Mouse (Mus musculus) heart, postnatal 0 days (tissue): ENCODE results near the gene Bcl9. TPM values are rescaled to one million over a fixed set of nuclear protein-coding genes. Genes with fewer than 3 reads are reported as not detected.

Experiments used
- ATAC-seq: fragments of 200-750 bp; cut with Nextera tagmentation; 2 replicates; pipeline ENCODE4 v1.8.0; 2017; ENCODE audit warnings: low read depth, moderate number of reproducible peaks, moderate library complexity; ENCODE audit not compliant: insufficient read depth
- DNase-seq: peaks from one replicate; pipeline ENCODE4 v3.0.0-alpha.2; 2016; ENCODE audit warnings: low spot score
- H3K27ac ChIP-seq: fragments of 300-500 bp; sonication (generic); 2 replicates; pipeline ENCODE4 v1.5.1; 2014; ENCODE audit warnings: low read depth, mild to moderate bottlenecking
- H3K27me3 ChIP-seq: fragments of 300-500 bp; sonication (generic); 2 replicates; pipeline ENCODE4 v1.6.1; 2014; ENCODE audit warnings: low read length, mixed read lengths; ENCODE audit not compliant: control insufficient read depth, insufficient read depth
- H3K36me3 ChIP-seq: fragments of 300-500 bp; sonication (generic); replicated peaks from 2 replicates; pipeline ENCODE4 v1.6.1; 2014; ENCODE audit warnings: low read length, mixed read lengths; ENCODE audit not compliant: control insufficient read depth, insufficient read depth
- H3K4me1 ChIP-seq: fragments of 300-500 bp; sonication (generic); 2 replicates; pipeline ENCODE4 v1.6.1; 2014; ENCODE audit warnings: antibody characterized with exemption; ENCODE audit not compliant: control insufficient read depth, insufficient read depth
- H3K4me2 ChIP-seq: fragments of 300-500 bp; sonication (generic); 2 replicates; pipeline ENCODE4 v1.6.1; 2014; ENCODE audit warnings: low read depth, mild to moderate bottlenecking, low read length, moderate library complexity
- H3K4me3 ChIP-seq: fragments of 300-500 bp; sonication (generic); 2 replicates; pipeline ENCODE4 v1.5.1; 2014; ENCODE audit warnings: low read depth, low read length
- H3K9ac ChIP-seq: fragments of 300-500 bp; sonication (generic); replicated peaks from 2 replicates; pipeline ENCODE4 v1.6.1; 2014; ENCODE audit warnings: low read depth, low read length, mixed read lengths
- H3K9me3 ChIP-seq: fragments of 300-500 bp; sonication (generic); replicated peaks from 2 replicates; pipeline ENCODE4 v1.6.1; 2016; ENCODE audit warnings: low read length; ENCODE audit not compliant: control insufficient read depth
- CTCF ChIP-seq: IDR thresholded peaks from 2 replicates; pipeline ENCODE4 v1.5.1; 2016; ENCODE audit warnings: antibody characterized with exemption, control low read depth, low read depth
- EP300 ChIP-seq: IDR thresholded peaks from 2 replicates; pipeline ENCODE4 v1.6.1; 2016; ENCODE audit warnings: antibody characterized with exemption, low read depth
- WGBS: fragments of 180-500 bp; shearing (Covaris S2); extraction: QIAGEN DNeasy Blood & Tissue Kit; methylation state at CpG from one replicate; pipeline ENCODE4 v1.1.7; 2014; 5-methylcytosine and 5-hydroxymethylcytosine counted together
- polyA plus RNA-seq: library from polyadenylated mRNA; unstranded; fragments of >200 nt; fragmentation: Nextera tagmentation; extraction: Ambion mirVana; gene quantifications from 2 replicates; pipeline ENCODE4 v1.2.1, GENCODE M21; 2015
- total RNA-seq: library from RNA; depleted of rRNA; stranded (reverse); fragments of >200 nt; gene quantifications from 2 replicates; pipeline ENCODE4 v1.2.3, GENCODE M21; 2014; ENCODE audit warnings: low replicate concordance

Gene Bcl9
- total and polyA plus RNA-seq, 2 experiments from 2014 or later = 15.7 to 22.7 TPM

DNA sequence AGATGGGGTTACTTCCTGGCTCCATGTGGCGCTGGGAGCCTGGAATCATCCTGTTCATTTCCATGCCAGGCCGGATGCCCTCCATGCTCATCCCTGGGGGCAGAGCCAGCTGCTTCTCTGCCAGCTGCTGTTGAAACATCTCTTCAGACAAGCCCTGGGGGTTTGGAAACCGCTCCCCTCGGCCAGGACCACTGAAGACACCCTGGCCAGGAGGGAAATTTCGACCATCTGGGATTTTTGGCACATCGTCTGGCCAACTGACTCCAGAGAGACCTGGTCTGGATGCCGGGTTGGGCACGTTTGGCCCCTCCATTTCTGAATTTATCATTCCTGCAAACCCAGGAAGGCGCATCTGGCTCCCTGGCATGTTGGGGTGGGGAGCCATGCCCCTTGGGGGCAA, 88.4 kb downstream of the Bcl9 start:
- WGBS = 80% methylated on average over 9 of the region's 9 CpGs
- Histone ChIP-seq H3K27me3 (no peaks in the 10 kb centered on the region), H3K4me2 (no peak overlapping the region), H3K4me1 (no peaks in the 10 kb centered on the region), H3K9ac (no peak overlapping the region), H3K27ac (no peak overlapping the region), H3K4me3 (no peak overlapping the region), H3K36me3 (peaks cover 90% of the 10 kb centered on the region), H3K9me3 (no peaks in the 10 kb centered on the region)
- no peak for DNase-seq
- TF ChIP-seq EP300 (no peak), CTCF (no peak)
- no peak for ATAC-seq

DNA sequence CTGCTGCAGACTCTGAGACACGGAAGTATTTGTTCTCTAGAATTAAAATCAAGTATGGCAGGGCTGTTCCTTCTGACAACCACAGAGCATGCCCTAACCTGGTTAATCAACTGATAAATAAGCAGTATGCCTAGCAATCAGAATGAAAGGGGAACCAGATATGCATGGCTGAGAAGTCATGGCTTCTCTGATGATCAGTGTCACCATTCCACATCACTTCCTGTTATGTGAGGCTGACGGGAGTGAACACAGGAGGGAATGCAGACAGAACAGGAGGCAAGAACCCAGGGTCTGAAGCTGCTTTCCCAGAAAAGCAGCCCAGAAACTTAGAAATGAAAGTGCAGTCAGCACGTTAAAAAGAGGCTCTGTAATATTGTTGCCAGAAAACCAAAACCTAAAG, 91.2 kb downstream of the Bcl9 start:
- no peaks in the 10 kb centered on the region for H3K9me3 ChIP-seq
- no peaks in the 10 kb centered on the region for H3K4me1 ChIP-seq
- H3K27me3 ChIP-seq = no peaks in the 10 kb centered on the region
- H3K4me2 ChIP-seq = no peak overlapping the region
- no peak overlapping the region for H3K9ac ChIP-seq
- peaks cover 64% of the 10 kb centered on the region for H3K36me3 ChIP-seq
- H3K4me3 ChIP-seq = no peak overlapping the region
- ATAC-seq = no peak
- no peak for TF ChIP-seq EP300
- no peak for TF ChIP-seq CTCF
- DNase-seq = no peak
- no peak overlapping the region for H3K27ac ChIP-seq
- 71% methylated on average over 3 of the region's 3 CpGs for WGBS

DNA sequence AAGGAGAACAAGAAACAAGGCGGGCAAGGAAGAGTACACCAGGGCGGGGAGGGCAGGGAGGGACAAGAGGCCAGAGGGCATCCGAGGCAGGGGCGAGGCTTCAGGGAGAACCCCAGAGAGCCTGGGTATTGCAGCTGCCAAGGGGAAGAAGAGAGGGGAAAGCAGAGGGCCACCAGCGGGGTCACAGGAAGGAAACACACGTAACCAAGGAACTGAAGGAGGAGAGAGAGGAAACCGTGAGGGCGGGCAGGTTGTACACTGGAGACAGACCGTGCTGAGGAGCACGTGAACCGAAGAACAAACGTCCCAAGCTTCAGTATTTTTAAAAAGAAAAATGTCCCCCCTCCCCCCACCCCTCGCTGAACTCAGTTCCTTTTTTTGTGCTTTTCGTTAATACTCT, 93.8 kb downstream of the Bcl9 start:
- no peaks in the 10 kb centered on the region for H3K9me3 ChIP-seq
- no peaks in the 10 kb centered on the region for H3K4me1 ChIP-seq
- DNase-seq (peak; percentile 18), ATAC-seq (no peak)
- H3K4me2 ChIP-seq = no peak overlapping the region
- no peak for TF ChIP-seq EP300
- no peak for TF ChIP-seq CTCF
- 54% methylated on average over 14 of the region's 14 CpGs for WGBS
- H3K9ac ChIP-seq = no peak overlapping the region
- peak overlapping the region; percentile 19; the same call in 1 of the 2 replicates for H3K27ac ChIP-seq
- no peaks in the 10 kb centered on the region for H3K27me3 ChIP-seq
- H3K4me3 ChIP-seq = no peak overlapping the region
- H3K36me3 ChIP-seq = peaks cover 42% of the 10 kb centered on the region

DNA sequence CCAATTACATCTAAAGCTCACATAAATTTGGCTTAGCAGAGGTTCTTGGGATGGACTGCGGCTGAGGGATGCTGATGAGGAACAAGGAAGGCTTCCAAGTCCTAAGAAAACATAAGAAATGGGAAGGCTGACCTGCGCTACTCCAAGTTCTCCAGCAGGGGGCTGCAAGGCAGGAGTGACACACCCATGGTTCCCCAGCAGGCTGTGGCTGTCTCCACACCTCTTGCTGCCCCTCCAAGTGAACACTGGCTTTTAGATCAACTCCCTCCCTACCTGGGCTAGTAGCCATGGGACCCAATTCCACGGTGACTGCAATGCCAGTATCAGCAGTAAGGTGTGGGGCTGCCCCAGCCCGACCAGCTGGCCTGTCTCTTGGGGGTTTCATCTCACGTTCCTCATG, 95.8 kb downstream of the Bcl9 start:
- Histone ChIP-seq H3K9ac (no peak overlapping the region), H3K27me3 (no peaks in the 10 kb centered on the region), H3K4me3 (no peak overlapping the region), H3K4me1 (no peaks in the 10 kb centered on the region), H3K36me3 (peaks cover 25% of the 10 kb centered on the region), H3K27ac (no peak overlapping the region), H3K9me3 (no peaks in the 10 kb centered on the region), H3K4me2 (no peak overlapping the region)
- DNase-seq (peak; percentile 73), ATAC-seq (peak; percentile 49; the same call in 1 of the 2 replicates)
- 46% methylated on average over 5 of the region's 5 CpGs for WGBS
- TF ChIP-seq CTCF (peak; percentile 87), EP300 (no peak)

DNA sequence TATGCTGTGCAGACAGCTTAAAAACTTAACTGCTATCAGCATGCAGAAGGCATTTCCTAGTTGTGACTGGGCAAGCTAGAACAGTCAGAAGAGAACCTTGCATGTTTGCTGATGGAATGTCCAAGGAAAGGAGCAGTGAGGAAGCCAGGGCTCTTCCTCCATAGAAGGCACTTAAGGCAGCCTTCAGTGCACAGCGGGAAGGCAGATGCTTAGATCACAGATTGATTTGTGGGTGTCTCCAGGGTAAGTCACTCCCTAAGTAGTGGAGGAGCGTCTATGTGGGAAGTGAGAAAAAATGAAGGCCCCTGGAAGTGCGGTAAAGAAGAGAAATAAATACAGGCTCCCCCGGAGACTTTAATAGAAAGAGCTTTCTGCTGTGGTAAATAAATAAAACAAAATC, 98.5 kb downstream of the Bcl9 start:
- no peak for ATAC-seq
- Histone ChIP-seq H3K4me3 (no peak overlapping the region), H3K4me1 (no peaks in the 10 kb centered on the region), H3K27ac (no peak overlapping the region), H3K36me3 (no peaks in the 10 kb centered on the region), H3K4me2 (no peak overlapping the region), H3K9ac (no peak overlapping the region), H3K27me3 (no peaks in the 10 kb centered on the region), H3K9me3 (no peaks in the 10 kb centered on the region)
- no peak for DNase-seq
- 46% methylated on average over 4 of the region's 4 CpGs for WGBS
- TF ChIP-seq EP300 (no peak), CTCF (no peak)

DNA sequence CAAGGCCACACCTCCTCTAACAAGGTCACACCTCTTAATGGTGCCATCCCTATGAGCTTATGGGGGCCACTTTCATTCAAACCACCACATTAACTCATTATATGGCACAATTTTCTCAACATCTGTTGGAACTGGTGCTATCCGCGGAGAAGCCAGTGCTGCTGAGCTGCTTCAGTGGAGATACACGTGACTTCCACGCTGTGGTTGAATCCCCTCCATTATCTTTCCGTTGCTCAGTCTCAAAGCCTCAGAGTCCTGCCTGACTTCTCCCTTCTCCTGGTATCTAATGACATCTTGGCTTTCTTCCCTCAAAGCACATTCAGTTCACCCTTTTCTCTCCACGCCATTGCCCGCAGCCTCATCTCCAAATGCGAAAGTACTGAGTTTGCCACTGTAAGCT, 101.1 kb downstream of the Bcl9 start:
- Histone ChIP-seq H3K4me3 (no peak overlapping the region), H3K27me3 (no peaks in the 10 kb centered on the region), H3K9me3 (no peaks in the 10 kb centered on the region), H3K36me3 (no peaks in the 10 kb centered on the region), H3K4me2 (no peak overlapping the region), H3K9ac (no peak overlapping the region), H3K4me1 (no peaks in the 10 kb centered on the region), H3K27ac (no peak overlapping the region)
- DNase-seq = no peak
- TF ChIP-seq CTCF (no peak), EP300 (no peak)
- WGBS = 85% methylated on average over 8 of the region's 8 CpGs
- no peak for ATAC-seq
